Mouse (Mus musculus) ovary, adult 10 weeks (tissue): ENCODE measurements around the gene Bard1. TPM values are rescaled to one million over a fixed set of nuclear protein-coding genes. Genes with fewer than 3 reads are reported as not detected.

Source experiments
- polyA plus RNA-seq: library from polyadenylated mRNA; stranded (reverse); fragments of 350-450 nt; fragmentation: Illumina TruSeq; extraction: RNeasy Lipid Tissue Mini Kit (QIAGEN cat#74804); gene quantifications from one replicate; pipeline ENCODE4 v1.2.3, GENCODE M21; 2014

Bard1 gene
- polyA plus RNA-seq = 5.6 TPM

GRCm38 (mm10) chr1:71102344-71103173 is at the start of gene Bard1:
Gene Bard1, minus strand, starts transcription at chr1:71103146.

